Mouse (Mus musculus): ENCODE results near the gene Ush1g. TPM values are rescaled to one million over a fixed set of nuclear protein-coding genes. Genes with fewer than 3 reads are reported as not detected.

Gene Ush1g
- polyA plus RNA-seq, 1 experiment from 2014 or later = 0.62 TPM

GRCm38 (mm10) chr11:115298160-115298559 is 23.7 kb downstream of the Ush1g start:
- no peak overlapping the region for H3K9ac ChIP-seq (ENCODE audit: low read length)
- 73% methylated on average over 8 of the region's 8 CpGs for WGBS
- H3K27me3 ChIP-seq (ENCODE audit: control insufficient read depth, insufficient read depth, low read length) = 0 out of 2 replicates have a peak, but pooled peaks cover 5% of the 10 kb centered on the region
- H3K4me3 ChIP-seq (replicated peaks; ENCODE audit: low read length) = no peak overlapping the region
- no peak overlapping the region for H3K27ac ChIP-seq (ENCODE audit: low read length)
- H3K4me1 ChIP-seq (ENCODE audit: control insufficient read depth, insufficient read depth, low read length) = peaks cover 7% of the 10 kb centered on the region
- H3K9me3 ChIP-seq (replicated peaks; ENCODE audit: control insufficient read depth, low read length) = no peaks in the 10 kb centered on the region
- ATAC-seq (ENCODE audit: insufficient read depth, low FRiP score) = no peak
- H3K36me3 ChIP-seq (ENCODE audit: control insufficient read depth, insufficient read depth, low read length) = no peaks in the 10 kb centered on the region
- H3K4me2 ChIP-seq (ENCODE audit: low read depth, low read length) = no peak overlapping the region

GRCm38 (mm10) chr11:115297214-115297826 is 24.5 kb downstream of the Ush1g start, which contains the start of gene Fads6:
Fads6 (minus strand) TSS chr11:115297663.
- H3K9me3 ChIP-seq (replicated peaks; ENCODE audit: control insufficient read depth, low read length) = no peaks in the 10 kb centered on the region
- under 1% methylated on average over 44 of the region's 44 CpGs for WGBS
- H3K4me3 ChIP-seq (replicated peaks; ENCODE audit: low read length) = peak within 1 kb of the TSS; percentile 48
- 0 out of 2 replicates have a peak, but pooled peaks cover 5% of the 10 kb centered on the region for H3K27me3 ChIP-seq (ENCODE audit: control insufficient read depth, insufficient read depth, low read length)
- no peaks in the 10 kb centered on the region for H3K36me3 ChIP-seq (ENCODE audit: control insufficient read depth, insufficient read depth, low read length)
- H3K9ac ChIP-seq (ENCODE audit: low read length) = peak within 1 kb of the TSS; percentile 71
- H3K27ac ChIP-seq (ENCODE audit: low read length) = peak within 1 kb of the TSS; percentile 24; the same call in 1 of the 2 replicates
- peak; percentile 68; the same call in 1 of the 2 replicates for ATAC-seq (ENCODE audit: insufficient read depth, low FRiP score)
- H3K4me2 ChIP-seq (ENCODE audit: low read depth, low read length) = peak within 1 kb of the TSS; percentile 87
- peaks cover 14% of the 10 kb centered on the region for H3K4me1 ChIP-seq (ENCODE audit: control insufficient read depth, insufficient read depth, low read length)

GRCm38 (mm10) chr11:115296471-115297210 is 25.2 kb downstream of the Ush1g start:
- H3K36me3 ChIP-seq (ENCODE audit: control insufficient read depth, insufficient read depth, low read length) = no peaks in the 10 kb centered on the region
- H3K27me3 ChIP-seq (ENCODE audit: control insufficient read depth, insufficient read depth, low read length) = 0 out of 2 replicates have a peak, but pooled peaks cover 5% of the 10 kb centered on the region
- H3K27ac ChIP-seq (ENCODE audit: low read length) = peak overlapping the region; percentile 24; the same call in 1 of the 2 replicates
- WGBS = 50% methylated on average over 21 of the region's 21 CpGs
- no peaks in the 10 kb centered on the region for H3K9me3 ChIP-seq (replicated peaks; ENCODE audit: control insufficient read depth, low read length)
- H3K4me2 ChIP-seq (ENCODE audit: low read depth, low read length) = peak overlapping the region; percentile 87
- peaks cover 18% of the 10 kb centered on the region for H3K4me1 ChIP-seq (ENCODE audit: control insufficient read depth, insufficient read depth, low read length)
- no peak for ATAC-seq (ENCODE audit: insufficient read depth, low FRiP score)
- peak overlapping the region; percentile 48 for H3K4me3 ChIP-seq (replicated peaks; ENCODE audit: low read length)
- H3K9ac ChIP-seq (ENCODE audit: low read length) = peak overlapping the region; percentile 71

DNA sequence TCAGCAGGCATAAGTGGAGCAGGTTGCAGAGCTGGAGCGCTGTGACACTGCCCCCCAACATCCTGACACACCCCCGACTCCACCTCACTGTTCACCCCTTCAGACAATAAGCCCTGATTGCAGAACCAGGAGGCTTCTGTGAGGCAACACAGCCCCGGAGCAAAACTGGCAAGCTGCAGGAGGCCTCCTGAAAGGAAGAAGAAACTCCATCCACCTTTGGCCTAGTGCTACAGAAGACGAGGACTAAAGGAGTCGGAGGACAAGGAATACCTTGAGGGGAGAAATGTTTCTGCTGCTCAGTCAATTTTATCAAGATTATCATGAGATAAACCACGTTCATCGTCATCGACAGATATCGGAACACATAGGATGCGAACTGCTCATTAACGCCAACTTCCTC is 25.9 kb downstream of the Ush1g start:
- H3K27ac ChIP-seq (ENCODE audit: low read length) = no peak overlapping the region
- no peak overlapping the region for H3K4me2 ChIP-seq (ENCODE audit: low read depth, low read length)
- H3K27me3 ChIP-seq (ENCODE audit: control insufficient read depth, insufficient read depth, low read length) = 0 out of 2 replicates have a peak, but pooled peaks cover 5% of the 10 kb centered on the region
- no peak for ATAC-seq (ENCODE audit: insufficient read depth, low FRiP score)
- WGBS = 86% methylated on average over 11 of the region's 11 CpGs
- no peaks in the 10 kb centered on the region for H3K9me3 ChIP-seq (replicated peaks; ENCODE audit: control insufficient read depth, low read length)
- H3K36me3 ChIP-seq (ENCODE audit: control insufficient read depth, insufficient read depth, low read length) = no peaks in the 10 kb centered on the region
- peaks cover 24% of the 10 kb centered on the region for H3K4me1 ChIP-seq (ENCODE audit: control insufficient read depth, insufficient read depth, low read length)
- H3K4me3 ChIP-seq (replicated peaks; ENCODE audit: low read length) = no peak overlapping the region
- peak overlapping the region; percentile 31; the same call in 1 of the 2 replicates for H3K9ac ChIP-seq (ENCODE audit: low read length)

GRCm38 (mm10) chr11:115292631-115293375 is 29.0 kb downstream of the Ush1g start:
- Histone ChIP-seq H3K36me3 (ENCODE audit: control insufficient read depth, insufficient read depth, low read length) (no peaks in the 10 kb centered on the region), H3K27me3 (ENCODE audit: control insufficient read depth, insufficient read depth, low read length) (0 out of 2 replicates have a peak, but pooled peaks cover 5% of the 10 kb centered on the region), H3K9ac (ENCODE audit: low read length) (no peak overlapping the region), H3K4me1 (ENCODE audit: control insufficient read depth, insufficient read depth, low read length) (peaks cover 37% of the 10 kb centered on the region), H3K4me3 (replicated peaks; ENCODE audit: low read length) (no peak overlapping the region), H3K9me3 (replicated peaks; ENCODE audit: control insufficient read depth, low read length) (no peaks in the 10 kb centered on the region), H3K27ac (ENCODE audit: low read length) (peak overlapping the region; percentile 82), H3K4me2 (ENCODE audit: low read depth, low read length) (0 out of 2 replicates have a peak overlapping the region, but pooled peaks have one; percentile 3)
- 44% methylated on average over 14 of the region's 14 CpGs for WGBS
- ATAC-seq (ENCODE audit: insufficient read depth, low FRiP score) = peak; percentile 22; the same call in 1 of the 2 replicates

GRCm38 (mm10) chr11:115291503-115291902 is 30.3 kb downstream of the Ush1g start:
- Histone ChIP-seq H3K36me3 (ENCODE audit: control insufficient read depth, insufficient read depth, low read length) (no peaks in the 10 kb centered on the region), H3K27ac (ENCODE audit: low read length) (peak overlapping the region; percentile 0), H3K9ac (ENCODE audit: low read length) (no peak overlapping the region), H3K4me1 (ENCODE audit: control insufficient read depth, insufficient read depth, low read length) (peaks cover 31% of the 10 kb centered on the region), H3K4me3 (replicated peaks; ENCODE audit: low read length) (no peak overlapping the region), H3K4me2 (ENCODE audit: low read depth, low read length) (no peak overlapping the region), H3K27me3 (ENCODE audit: control insufficient read depth, insufficient read depth, low read length) (0 out of 2 replicates have a peak, but pooled peaks cover 3% of the 10 kb centered on the region), H3K9me3 (replicated peaks; ENCODE audit: control insufficient read depth, low read length) (no peaks in the 10 kb centered on the region)
- ATAC-seq (ENCODE audit: insufficient read depth, low FRiP score) = no peak
- 74% methylated on average over 10 of the region's 10 CpGs for WGBS

DNA sequence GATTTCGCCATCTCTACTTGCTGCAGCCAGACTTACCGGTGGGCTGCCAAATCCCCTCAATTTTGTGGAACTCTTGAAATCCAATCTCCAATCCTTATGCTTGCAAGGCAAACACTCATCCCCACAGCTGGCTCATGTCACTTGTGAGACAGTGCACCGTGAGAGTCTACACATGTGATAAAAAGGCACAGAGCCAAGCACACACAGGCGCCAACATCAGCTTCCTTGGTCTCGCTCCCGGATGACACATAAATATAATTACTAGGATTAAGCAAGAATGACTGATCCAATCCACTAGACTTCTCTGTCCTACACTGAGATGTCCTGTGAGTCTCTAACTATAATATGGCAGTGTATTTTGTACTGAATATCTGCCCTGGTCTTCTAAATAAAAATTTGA is 30.9 kb downstream of the Ush1g start:
- Histone ChIP-seq H3K4me2 (ENCODE audit: low read depth, low read length) (no peak overlapping the region), H3K4me1 (ENCODE audit: control insufficient read depth, insufficient read depth, low read length) (peaks cover 31% of the 10 kb centered on the region), H3K36me3 (ENCODE audit: control insufficient read depth, insufficient read depth, low read length) (no peaks in the 10 kb centered on the region), H3K27me3 (ENCODE audit: control insufficient read depth, insufficient read depth, low read length) (no peaks in the 10 kb centered on the region), H3K4me3 (replicated peaks; ENCODE audit: low read length) (no peak overlapping the region), H3K9ac (ENCODE audit: low read length) (no peak overlapping the region), H3K9me3 (replicated peaks; ENCODE audit: control insufficient read depth, low read length) (no peaks in the 10 kb centered on the region), H3K27ac (ENCODE audit: low read length) (peak overlapping the region; percentile 60)
- ATAC-seq (ENCODE audit: insufficient read depth, low FRiP score) = peak; percentile 67
- WGBS = 39% methylated on average over 6 of the region's 6 CpGs

GRCm38 (mm10) chr11:115290314-115290713 is 31.5 kb downstream of the Ush1g start:
- Histone ChIP-seq H3K9me3 (replicated peaks; ENCODE audit: control insufficient read depth, low read length) (no peaks in the 10 kb centered on the region), H3K36me3 (ENCODE audit: control insufficient read depth, insufficient read depth, low read length) (no peaks in the 10 kb centered on the region), H3K27ac (ENCODE audit: low read length) (peak overlapping the region; percentile 60), H3K9ac (ENCODE audit: low read length) (no peak overlapping the region), H3K4me2 (ENCODE audit: low read depth, low read length) (no peak overlapping the region), H3K4me3 (replicated peaks; ENCODE audit: low read length) (no peak overlapping the region), H3K27me3 (ENCODE audit: control insufficient read depth, insufficient read depth, low read length) (no peaks in the 10 kb centered on the region), H3K4me1 (ENCODE audit: control insufficient read depth, insufficient read depth, low read length) (peaks cover 31% of the 10 kb centered on the region)
- 85% methylated on average over 1 of the region's 1 CpGs for WGBS
- no peak for ATAC-seq (ENCODE audit: insufficient read depth, low FRiP score)

Measured in stomach, embryonic 16.5 days (tissue).